Mouse (Mus musculus): Measurements from ENCODE around the gene Atg2b. TPM values are rescaled to one million over a fixed set of nuclear protein-coding genes. Genes with fewer than 3 reads are reported as not detected.
A peak's percentile ranks its signal among the peaks of the same experiment; 100 is the strongest.

Gene Atg2b
- polyA plus RNA-seq, 1 experiment: 12.6 TPM

- WGBS: 80% methylated on average over 11 of the region's 11 CpGs
- no peak for DNase-seq
- Histone ChIP-seq H3K4me3 (replicated peaks; ENCODE audit: extremely low read depth, low read depth, low read length) (no peak within 1 kb of the TSS), H3K4me1 (ENCODE audit: control insufficient read depth, insufficient read depth, low read length) (no peaks in the 10 kb centered on the region)
- TF ChIP-seq CTCF (IDR thresholded peaks at IDR 0.05; ENCODE audit: insufficient read depth, low read length): no peak
- TF ChIP-seq POLR2A (IDR thresholded peaks at IDR 0.05; ENCODE audit: borderline replicate concordance, extremely low read depth, low read depth, low read length): no peak
Measured at GRCm38 (mm10) chr12:105602581-105603210, 82.3 kb downstream of the Atg2b start, which contains the start of gene Bdkrb1. Gene Bdkrb1, plus strand, starts transcription at chr12:105603085.

- WGBS: 37% methylated on average over 6 of the region's 6 CpGs
- TF ChIP-seq POLR2A (IDR thresholded peaks at IDR 0.05; ENCODE audit: borderline replicate concordance, extremely low read depth, low read depth, low read length) (no peak), CTCF (IDR thresholded peaks at IDR 0.05; ENCODE audit: insufficient read depth, low read length) (no peak)
- Histone ChIP-seq H3K4me1 (ENCODE audit: control insufficient read depth, insufficient read depth, low read length) (no peaks in the 10 kb centered on the region), H3K4me3 (replicated peaks; ENCODE audit: extremely low read depth, low read depth, low read length) (no peak overlapping the region)
- no peak for DNase-seq
Measured at GRCm38 (mm10) chr12:105601586-105601985, 83.4 kb downstream of the Atg2b start.

- 68% methylated on average over 5 of the region's 5 CpGs for WGBS
- no peak overlapping the region for H3K4me3 ChIP-seq (replicated peaks; ENCODE audit: extremely low read depth, low read depth, low read length)
- no peak for DNase-seq
- no peaks in the 10 kb centered on the region for H3K4me1 ChIP-seq (ENCODE audit: control insufficient read depth, insufficient read depth, low read length)
- TF ChIP-seq CTCF (IDR thresholded peaks at IDR 0.05; ENCODE audit: insufficient read depth, low read length) (no peak), POLR2A (IDR thresholded peaks at IDR 0.05; ENCODE audit: borderline replicate concordance, extremely low read depth, low read depth, low read length) (no peak)
Measured at GRCm38 (mm10) chr12:105599098-105599497, 85.9 kb downstream of the Atg2b start.

GRCm38 (mm10) chr12:105598503-105598902 is 86.5 kb downstream of the Atg2b start:
- no peaks in the 10 kb centered on the region for H3K4me1 ChIP-seq (ENCODE audit: control insufficient read depth, insufficient read depth, low read length)
- DNase-seq: no peak
- WGBS: 74% methylated on average over 10 of the region's 10 CpGs
- H3K4me3 ChIP-seq (replicated peaks; ENCODE audit: extremely low read depth, low read depth, low read length): no peak overlapping the region
- no peak for TF ChIP-seq CTCF (IDR thresholded peaks at IDR 0.05; ENCODE audit: insufficient read depth, low read length)
- no peak for TF ChIP-seq POLR2A (IDR thresholded peaks at IDR 0.05; ENCODE audit: borderline replicate concordance, extremely low read depth, low read depth, low read length)

GRCm38 (mm10) chr12:105597135-105597534 is 87.9 kb downstream of the Atg2b start:
- TF ChIP-seq POLR2A (IDR thresholded peaks at IDR 0.05; ENCODE audit: borderline replicate concordance, extremely low read depth, low read depth, low read length): no peak
- no peak for TF ChIP-seq CTCF (IDR thresholded peaks at IDR 0.05; ENCODE audit: insufficient read depth, low read length)
- DNase-seq: no peak
- 87% methylated on average over 8 of the region's 8 CpGs for WGBS
- no peak overlapping the region for H3K4me3 ChIP-seq (replicated peaks; ENCODE audit: extremely low read depth, low read depth, low read length)
- no peaks in the 10 kb centered on the region for H3K4me1 ChIP-seq (ENCODE audit: control insufficient read depth, insufficient read depth, low read length)

GRCm38 (mm10) chr12:105593471-105593870 is 91.5 kb downstream of the Atg2b start:
- DNase-seq: no peak
- TF ChIP-seq CTCF (IDR thresholded peaks at IDR 0.05; ENCODE audit: insufficient read depth, low read length) (no peak), POLR2A (IDR thresholded peaks at IDR 0.05; ENCODE audit: borderline replicate concordance, extremely low read depth, low read depth, low read length) (no peak)
- Histone ChIP-seq H3K4me3 (replicated peaks; ENCODE audit: extremely low read depth, low read depth, low read length) (no peak overlapping the region), H3K4me1 (ENCODE audit: control insufficient read depth, insufficient read depth, low read length) (no peaks in the 10 kb centered on the region)
- WGBS: 50% methylated on average over 4 of the region's 4 CpGs

- WGBS: 96% methylated on average over 23 of the region's 23 CpGs
- TF ChIP-seq POLR2A (IDR thresholded peaks at IDR 0.05; ENCODE audit: borderline replicate concordance, extremely low read depth, low read depth, low read length): no peak
- TF ChIP-seq CTCF (IDR thresholded peaks at IDR 0.05; ENCODE audit: insufficient read depth, low read length): no peak
- DNase-seq: no peak
- H3K4me1 ChIP-seq (ENCODE audit: control insufficient read depth, insufficient read depth, low read length): no peaks in the 10 kb centered on the region
- H3K4me3 ChIP-seq (replicated peaks; ENCODE audit: extremely low read depth, low read depth, low read length): no peak overlapping the region
Measured at GRCm38 (mm10) chr12:105592361-105592761, 92.7 kb downstream of the Atg2b start.

- no peak overlapping the region for H3K4me3 ChIP-seq (replicated peaks; ENCODE audit: extremely low read depth, low read depth, low read length)
- 76% methylated on average over 7 of the region's 7 CpGs for WGBS
- H3K4me1 ChIP-seq (ENCODE audit: control insufficient read depth, insufficient read depth, low read length): no peaks in the 10 kb centered on the region
- no peak for DNase-seq
- TF ChIP-seq POLR2A (IDR thresholded peaks at IDR 0.05; ENCODE audit: borderline replicate concordance, extremely low read depth, low read depth, low read length) (no peak), CTCF (IDR thresholded peaks at IDR 0.05; ENCODE audit: insufficient read depth, low read length) (no peak)
Measured at GRCm38 (mm10) chr12:105590786-105591185, 94.2 kb downstream of the Atg2b start.

- Histone ChIP-seq H3K4me3 (replicated peaks; ENCODE audit: extremely low read depth, low read depth, low read length) (no peak overlapping the region), H3K4me1 (ENCODE audit: control insufficient read depth, insufficient read depth, low read length) (no peaks in the 10 kb centered on the region)
- DNase-seq: no peak
- 85% methylated on average over 8 of the region's 8 CpGs for WGBS
- TF ChIP-seq POLR2A (IDR thresholded peaks at IDR 0.05; ENCODE audit: borderline replicate concordance, extremely low read depth, low read depth, low read length) (no peak), CTCF (IDR thresholded peaks at IDR 0.05; ENCODE audit: insufficient read depth, low read length) (no peak)
Measured at GRCm38 (mm10) chr12:105587526-105587925, 97.5 kb downstream of the Atg2b start.

GRCm38 (mm10) chr12:105584851-105585250 is 100.2 kb downstream of the Atg2b start:
- TF ChIP-seq CTCF (IDR thresholded peaks at IDR 0.05; ENCODE audit: insufficient read depth, low read length) (peak; percentile 89), POLR2A (IDR thresholded peaks at IDR 0.05; ENCODE audit: borderline replicate concordance, extremely low read depth, low read depth, low read length) (no peak)

More at GRCm38 (mm10) chr12:105584851-105585250, 100.2 kb downstream of the Atg2b start:
- peak; percentile 71 for DNase-seq
- Histone ChIP-seq H3K4me1 (ENCODE audit: control insufficient read depth, insufficient read depth, low read length) (no peaks in the 10 kb centered on the region), H3K4me3 (replicated peaks; ENCODE audit: extremely low read depth, low read depth, low read length) (no peak overlapping the region)
- 12% methylated on average over 12 of the region's 12 CpGs for WGBS
